Mouse (Mus musculus) E14TG2a.4 (cell line): ENCODE measurements around the gene Map6.

Source experiments
- CTCF ChIP-seq: conservative IDR thresholded peaks from 2 replicates; pipeline ENCODE4 v1.5.1; 2014; ENCODE audit warnings: low read length
- NANOG ChIP-seq: IDR thresholded peaks from 2 replicates; pipeline ENCODE4 v1.6.1; 2014; ENCODE audit warnings: borderline replicate concordance, low read length, mixed read lengths
- POU5F1 ChIP-seq: IDR thresholded peaks from 2 replicates; pipeline ENCODE4 v1.6.1; 2014; ENCODE audit warnings: low read length, borderline replicate concordance

- no peak for TF ChIP-seq CTCF
- no peak for TF ChIP-seq POU5F1
- TF ChIP-seq NANOG = no peak
Measured at GRCm38 (mm10) chr7:99278309-99278708, 11.1 kb downstream of the Map6 start.
